Mouse (Mus musculus) stomach, postnatal 0 days (tissue): Measurements from ENCODE around the gene Acly.

ENCODE experiments used
- CTCF ChIP-seq: IDR thresholded peaks from 2 replicates; pipeline ENCODE4 v1.5.1; 2016; ENCODE audit warnings: antibody characterized with exemption, low read depth, mild to moderate bottlenecking, moderate library complexity
- EP300 ChIP-seq: optimal IDR thresholded peaks from 2 replicates; pipeline ENCODE3; 2016; ENCODE audit warnings: antibody characterized with exemption

DNA sequence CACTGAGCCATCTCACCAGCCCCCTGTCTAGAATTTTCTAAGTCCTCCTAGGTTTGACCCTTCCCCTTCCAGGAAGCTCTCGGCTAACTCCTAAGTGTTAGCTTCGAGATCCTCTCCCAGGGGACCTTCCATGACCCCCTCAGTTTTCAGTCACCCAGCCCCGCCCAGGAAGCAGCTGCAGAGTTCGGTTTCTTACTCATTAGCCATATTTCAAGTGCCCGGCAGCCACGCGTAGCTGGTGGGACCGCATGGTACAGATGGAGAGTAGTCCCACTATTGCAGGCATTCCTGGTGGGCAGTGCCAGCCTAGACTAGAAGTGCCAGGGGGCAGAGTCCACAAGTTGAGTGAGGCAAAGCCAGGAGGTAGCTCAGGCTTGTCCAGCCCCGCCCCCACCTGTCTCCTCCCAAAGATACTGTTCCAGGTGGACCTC, 40.0 kb upstream of the Acly start:
- TF ChIP-seq CTCF: no peak
- TF ChIP-seq EP300: no peak
